Mouse (Mus musculus) MEL (cell line): ENCODE data around the gene Lins1. TPM values are rescaled to one million over a fixed set of nuclear protein-coding genes. Genes with fewer than 3 reads are reported as not detected.

ENCODE experiments used
- DNase-seq: peaks from one replicate; pipeline ENCODE4 v3.0.0; 2011; ENCODE audit warnings: low read depth, low spot score
- H3K27ac ChIP-seq: 2 replicates; pipeline ENCODE4 v1.5.1; 2012; ENCODE audit warnings: low read depth, mild to moderate bottlenecking, control low read depth, low read length, moderate library complexity; ENCODE audit not compliant: control insufficient read depth
- H3K27me3 ChIP-seq, 2 experiments: fragments of 150-350 bp in 1 of 2; sonication (generic) in 1 of 2; 2 replicates each; pipeline ENCODE4 v1.6.1; 2012; ENCODE audit warnings: low read length in 2 of 2, mild to moderate bottlenecking in 2 of 2, improper control_type of control experiment in 1 of 2, moderate library complexity in 1 of 2; ENCODE audit not compliant: insufficient read depth in 2 of 2, control insufficient read depth in 1 of 2
- H3K36me3 ChIP-seq, 2 experiments: 2 replicates each; pipeline ENCODE4 v1.6.1; 2012 to 2014; ENCODE audit warnings: low read length in 2 of 2, improper control_type of control experiment in 1 of 2, inconsistent platforms in 1 of 2, mild to moderate bottlenecking in 1 of 2; ENCODE audit not compliant: insufficient read depth in 2 of 2, control insufficient read depth in 1 of 2
- H3K4me1 ChIP-seq, 2 experiments: fragments of 150-350 bp in 1 of 2; sonication (generic) in 1 of 2; 2 replicates each; pipeline ENCODE4 v1.6.1; 2012; ENCODE audit warnings: low read length in 2 of 2, improper control_type of control experiment in 1 of 2, mild to moderate bottlenecking in 1 of 2; ENCODE audit not compliant: insufficient read depth in 2 of 2, control insufficient read depth in 1 of 2
- H3K4me3 ChIP-seq, 2 experiments: fragments of 150-350 bp in 1 of 2; sonication (generic) in 1 of 2; 2 replicates each; pipeline ENCODE4 v1.5.1; 2012; ENCODE audit warnings: low read depth in 2 of 2, low read length in 2 of 2, mild to moderate bottlenecking in 2 of 2, moderate library complexity in 2 of 2, control low read depth in 1 of 2, improper control_type of control experiment in 1 of 2; ENCODE audit not compliant: control insufficient read depth in 1 of 2, insufficient read depth in 1 of 2
- H3K79me2 ChIP-seq: 2 replicates; pipeline ENCODE4 v1.6.1; 2012; ENCODE audit warnings: mild to moderate bottlenecking, low read length, moderate library complexity; ENCODE audit not compliant: control insufficient read depth, poor library complexity, insufficient read depth
- H3K9ac ChIP-seq: 2 replicates; pipeline ENCODE4 v1.6.1; 2012; ENCODE audit warnings: low read depth, mild to moderate bottlenecking, control low read depth, low read length, moderate library complexity; ENCODE audit not compliant: control insufficient read depth, poor library complexity, severe bottlenecking
- H3K9me3 ChIP-seq: fragments of 150-350 bp; sonication (generic); replicated peaks from 2 replicates; pipeline ENCODE4 v1.6.1; 2012; ENCODE audit warnings: mild to moderate bottlenecking, low read length, improper control_type of control experiment, moderate library complexity; ENCODE audit not compliant: insufficient read depth
- BHLHE40 ChIP-seq: IDR thresholded peaks from 2 replicates; pipeline ENCODE4 v1.6.1; 2012; ENCODE audit warnings: low read depth, mild to moderate bottlenecking, inconsistent platforms, low read length, improper control_type of control experiment, borderline replicate concordance
- CHD2 ChIP-seq: IDR thresholded peaks from 2 replicates; pipeline ENCODE4 v1.6.1; 2011; ENCODE audit warnings: low read length, improper control_type of control experiment
- CTCF ChIP-seq, 3 experiments: IDR thresholded peaks in 2 of 3; conservative IDR thresholded peaks in 1 of 3; 2 replicates each; pipeline ENCODE4 v1.5.1; 2011 to 2012; ENCODE audit warnings: low read length in 3 of 3, low read depth in 2 of 3, mild to moderate bottlenecking in 2 of 3, improper control_type of control experiment in 1 of 3, inconsistent platforms in 1 of 3, mixed read lengths in 1 of 3, moderate library complexity in 1 of 3; ENCODE audit not compliant: control insufficient read depth in 1 of 3, insufficient read depth in 1 of 3, poor library complexity in 1 of 3, severe bottlenecking in 1 of 3
- ELF1 ChIP-seq: IDR thresholded peaks from 2 replicates; pipeline ENCODE4 v1.6.1; 2014; ENCODE audit warnings: low read depth, mild to moderate bottlenecking, inconsistent platforms, low read length, improper control_type of control experiment, moderate library complexity
- EP300 ChIP-seq, 2 experiments: IDR thresholded peaks; 2 replicates each; pipeline ENCODE4 v1.6.1; 2011; ENCODE audit warnings: improper control_type of control experiment in 2 of 2, low read length in 2 of 2, low read depth in 1 of 2, mild to moderate bottlenecking in 1 of 2
- ETS1 ChIP-seq: IDR thresholded peaks from 2 replicates; pipeline ENCODE4 v1.6.1; 2012; ENCODE audit warnings: low read depth, mild to moderate bottlenecking, inconsistent platforms, low read length, improper control_type of control experiment, moderate library complexity
- HCFC1 ChIP-seq: IDR thresholded peaks from 2 replicates; pipeline ENCODE4 v1.6.1; 2012; ENCODE audit warnings: low read depth, mild to moderate bottlenecking, inconsistent platforms, low read length, improper control_type of control experiment, moderate library complexity
- MEF2A ChIP-seq: IDR thresholded peaks from 2 replicates; pipeline ENCODE4 v1.6.1; 2014; ENCODE audit warnings: low read depth, mild to moderate bottlenecking, inconsistent platforms, low read length, improper control_type of control experiment; ENCODE audit not compliant: poor library complexity, insufficient replicate concordance, severe bottlenecking; ENCODE audit errors: extremely low read depth
- MXI1 ChIP-seq: IDR thresholded peaks from 2 replicates; pipeline ENCODE4 v1.6.1; 2011; ENCODE audit warnings: mild to moderate bottlenecking, low read depth, low read length, improper control_type of control experiment
- MYB ChIP-seq: IDR thresholded peaks from 2 replicates; pipeline ENCODE4 v1.6.1; 2011; ENCODE audit warnings: mild to moderate bottlenecking, low read depth, low read length, improper control_type of control experiment
- MYC ChIP-seq: IDR thresholded peaks from 2 replicates; pipeline ENCODE4 v1.6.1; 2011; ENCODE audit warnings: low read depth, mild to moderate bottlenecking, low read length, improper control_type of control experiment, moderate library complexity
- NRF1 ChIP-seq: IDR thresholded peaks from 2 replicates; pipeline ENCODE4 v1.6.1; 2014; ENCODE audit warnings: low read depth, mild to moderate bottlenecking, inconsistent platforms, low read length, improper control_type of control experiment, moderate library complexity; ENCODE audit not compliant: poor library complexity, insufficient read depth, severe bottlenecking
- RCOR1 ChIP-seq: IDR thresholded peaks from 2 replicates; pipeline ENCODE4 v1.6.1; 2012; ENCODE audit warnings: low read depth, mild to moderate bottlenecking, inconsistent platforms, low read length, improper control_type of control experiment
- SIN3A ChIP-seq: IDR thresholded peaks from 2 replicates; pipeline ENCODE4 v1.6.1; 2012; ENCODE audit warnings: low read length, improper control_type of control experiment, inconsistent platforms
- TAL1 ChIP-seq: IDR thresholded peaks from 2 replicates; pipeline ENCODE4 v1.6.1; 2012; ENCODE audit warnings: mild to moderate bottlenecking, inconsistent platforms, low read length, moderate library complexity, mixed read lengths
- TCF12 ChIP-seq: IDR thresholded peaks from 2 replicates; pipeline ENCODE4 v1.6.1; 2014; ENCODE audit warnings: low read depth, mild to moderate bottlenecking, inconsistent platforms, low read length, improper control_type of control experiment, moderate library complexity
- UBTF ChIP-seq: IDR thresholded peaks from 2 replicates; pipeline ENCODE4 v1.6.1; 2012; ENCODE audit warnings: low read depth, mild to moderate bottlenecking, inconsistent platforms, low read length, improper control_type of control experiment, moderate library complexity, borderline replicate concordance; ENCODE audit not compliant: insufficient read depth
- USF1 ChIP-seq: IDR thresholded peaks from 2 replicates; pipeline ENCODE4 v1.6.1; 2014; ENCODE audit warnings: low read depth, mild to moderate bottlenecking, inconsistent platforms, low read length, improper control_type of control experiment, moderate library complexity
- ZC3H11A ChIP-seq: IDR thresholded peaks from 2 replicates; pipeline ENCODE4 v1.6.1; 2012; ENCODE audit warnings: low read depth, mild to moderate bottlenecking, inconsistent platforms, low read length, improper control_type of control experiment
- ZMIZ1 ChIP-seq: IDR thresholded peaks from 2 replicates; pipeline ENCODE4 v1.6.1; 2012; ENCODE audit warnings: low read depth, mild to moderate bottlenecking, inconsistent platforms, low read length, improper control_type of control experiment, moderate library complexity
- polyA plus RNA-seq, 2 experiments: library from polyadenylated mRNA; stranded (reverse) in 1 of 2; unstranded in 1 of 2; fragments of >175 nt in 1 of 2; fragments of >200 nt in 1 of 2; gene quantifications; 2 replicates each; pipeline versions ENCODE4 v1.2.1 to v1.2.4; 2012; ENCODE audit warnings: low replicate concordance in 2 of 2, low read depth in 1 of 2; ENCODE audit not compliant: insufficient read length in 2 of 2, insufficient read depth in 1 of 2, missing spikeins in 1 of 2
- total RNA-seq: library from RNA; depleted of rRNA; stranded (reverse); fragments of 300-350 nt; gene quantifications from 2 replicates; pipeline ENCODE4 v1.2.3, GENCODE M21; 2012

Gene Lins1
- total and polyA plus RNA-seq, 3 experiments = 9.1 to 14.5 TPM; not detected in 1

DNA sequence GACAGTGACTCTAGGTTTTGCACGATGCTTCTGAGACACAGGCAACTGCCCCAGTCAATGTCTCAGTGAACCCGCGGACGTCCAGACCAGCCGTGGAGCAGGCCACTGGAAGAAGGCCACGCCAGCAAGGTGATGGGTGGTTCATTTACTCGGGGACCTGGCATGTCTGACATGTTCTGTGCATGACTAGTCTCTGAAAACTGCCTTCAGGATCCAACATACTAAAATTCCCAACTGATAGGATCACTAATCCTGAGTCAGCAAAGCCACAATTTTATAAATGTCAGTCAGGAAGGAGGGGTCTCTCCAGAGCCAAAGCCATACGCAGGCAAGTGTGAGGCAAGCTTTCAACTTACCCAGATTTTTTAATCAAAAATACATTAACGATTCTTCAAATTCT is 36.1 kb upstream of the Lins1 start:
- H3K9me3 ChIP-seq = no peaks in the 10 kb centered on the region
- H3K9ac ChIP-seq = no peak overlapping the region
- no peak for DNase-seq
- TF ChIP-seq RCOR1 (no peak), SIN3A (no peak)
- H3K36me3 ChIP-seq = peaks cover 0 to 24% of the 10 kb centered on the region in 2 experiments; a peak in 2 of 4 replicates
- H3K4me1 ChIP-seq = peaks cover 4 to 14% of the 10 kb centered on the region in 2 experiments
- no peak overlapping the region for H3K27ac ChIP-seq
- H3K4me3 ChIP-seq = no peak overlapping the region
- no peaks in the 10 kb centered on the region for H3K27me3 ChIP-seq
- no peaks in the 10 kb centered on the region for H3K79me2 ChIP-seq

DNA sequence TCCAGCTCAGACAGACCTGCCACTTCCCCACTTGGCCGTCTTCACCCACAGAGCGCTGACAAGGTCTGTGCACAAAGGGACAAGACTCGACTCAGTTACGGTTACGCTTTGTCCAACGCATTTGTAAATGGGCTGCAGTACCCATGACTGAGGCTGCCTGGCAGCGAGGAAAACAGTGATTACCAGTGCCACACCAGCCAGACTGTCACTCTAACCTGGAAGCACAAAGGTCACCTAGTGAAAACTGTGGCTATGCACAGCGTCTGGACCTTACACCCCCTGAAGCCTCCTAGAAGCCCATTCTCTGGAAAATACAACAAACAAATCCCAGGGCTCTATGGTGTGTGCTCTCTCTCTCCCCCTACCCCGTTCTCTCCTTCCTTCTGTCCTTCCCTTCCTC is 34.2 kb upstream of the Lins1 start:
- Histone ChIP-seq H3K4me3 (no peak overlapping the region), H3K27ac (no peak overlapping the region), H3K9ac (no peak overlapping the region), H3K79me2 (no peaks in the 10 kb centered on the region), H3K9me3 (no peaks in the 10 kb centered on the region), H3K36me3 (peaks cover 2 to 9% of the 10 kb centered on the region in 2 experiments; a peak in 3 of 4 replicates), H3K27me3 (no peaks in the 10 kb centered on the region), H3K4me1 (peaks cover 4 to 7% of the 10 kb centered on the region in 2 experiments; a peak in 3 of 4 replicates)
- DNase-seq = no peak
- TF ChIP-seq CHD2 (no peak), MYC (no peak), ZMIZ1 (no peak), EP300 (IDR thresholded peaks at IDR 0.05; ENCODE audit: low read depth in 1 of 2, low read length in 2 of 2) (no peak), TAL1 (no peak), USF1 (no peak), CTCF (IDR thresholded peaks at IDR 0.05 in 2 of 3, conservative IDR thresholded peaks at IDR 0.05 in 1 of 3; ENCODE audit: control insufficient read depth in 1 of 3, insufficient read depth in 1 of 3, low read depth in 2 of 3, low read length in 3 of 3, poor library complexity in 1 of 3, severe bottlenecking in 1 of 3) (no peak), UBTF (no peak), TCF12 (no peak), ELF1 (no peak), BHLHE40 (no peak), MYB (no peak), MEF2A (no peak), ETS1 (no peak), MXI1 (no peak), NRF1 (no peak), ZC3H11A (no peak), HCFC1 (no peak)
